Mouse (Mus musculus) embryonic facial prominence, embryonic 14.5 days (tissue): ENCODE data around the gene Clstn1. TPM values are rescaled to one million over a fixed set of nuclear protein-coding genes. Genes with fewer than 3 reads are reported as not detected.

ENCODE experiments used
- microRNA-seq: library from miRNA; unstranded; fragments of <30 nt; microRNA quantifications from one replicate; pipeline ENCODE4, GENCODE M21; 2016; ENCODE audit warnings: borderline number of aligned reads
- polyA plus RNA-seq: library from polyadenylated mRNA; unstranded; fragments of >200 nt; fragmentation: Nextera tagmentation; extraction: Ambion mirVana; gene quantifications from 2 replicates; pipeline ENCODE4 v1.2.1, GENCODE M21; 2014

Clstn1 gene
- polyA plus RNA-seq, 1 experiment from 2014 or later, result 51.4 TPM

Small RNAs within 50 kb of the gene (microRNA-seq; reads per million reads assigned to microRNA genes)
- 1.2 reads per million for gene Mir5616
- gene Mir7023, result not detected

Other genes with a start within 250 kb of the Clstn1 start
- gene Ube4b, start 159.7 kb upstream of the Clstn1 start, polyA plus RNA-seq, result 42.2 and 43.7 TPM in 2 replicates
- gene Rbp7, start 131.5 kb upstream of the Clstn1 start, polyA plus RNA-seq, result 1.2 and 2.5 TPM in 2 replicates
- gene Tmem274, start 109.1 kb upstream of the Clstn1 start, polyA plus RNA-seq, result not detected in 2 replicates
- 7.2 and 8.9 TPM in 2 replicates for gene Nmnat1, start 101.3 kb upstream of the Clstn1 start, polyA plus RNA-seq
- gene Lzic, start 101.2 kb upstream of the Clstn1 start, polyA plus RNA-seq, result 45.1 and 48.1 TPM in 2 replicates
- 68.7 and 81.8 TPM in 2 replicates for gene Ctnnbip1, start 68.2 kb upstream of the Clstn1 start, polyA plus RNA-seq
- gene Pik3cd, start 116.1 kb downstream of the Clstn1 start, polyA plus RNA-seq, result 6.0 TPM in 2 replicates
- gene Tmem201, start 151.6 kb downstream of the Clstn1 start, polyA plus RNA-seq, result 20.7 and 23.3 TPM in 2 replicates
- 10.6 and 10.9 TPM in 2 replicates for gene Slc25a33, start 187.8 kb downstream of the Clstn1 start, polyA plus RNA-seq